Mouse (Mus musculus): ENCODE measurements around the gene Btbd35f30. TPM values are rescaled to one million over a fixed set of nuclear protein-coding genes. Genes with fewer than 3 reads are reported as not detected.
"Not testable (repeated sequence)": the region's sequence is repeated elsewhere in the genome, so short reads cannot be mapped to it uniquely, and the experiment has no call there.

Gene Btbd35f30
- not detected in 2 replicates for total RNA-seq (2014; rRNA removed)
- not detected in 2 replicates for polyA plus RNA-seq (2015; fragmentation: Nextera tagmentation; extraction: Ambion mirVana)

- H3K9ac ChIP-seq; H3K4me1 ChIP-seq (ENCODE audit: insufficient read depth); H3K9me3 ChIP-seq (ENCODE audit: low read length); ATAC-seq; DNase-seq; H3K4me3 ChIP-seq (ENCODE audit: low read depth, low read length); H3K27me3 ChIP-seq (ENCODE audit: insufficient read depth, low read length); H3K27ac ChIP-seq (ENCODE audit: low read depth, low read length); H3K36me3 ChIP-seq (ENCODE audit: insufficient read depth); H3K4me2 ChIP-seq (ENCODE audit: low read depth): not testable (repeated sequence)
- no CpG with 5 or more reads among the region's 4 CpGs for WGBS
Measured at GRCm38 (mm10) chrX:32894325-32894724, at the start of gene Btbd35f30. Gene Btbd35f30, plus strand, starts transcription at chrX:32894625.

GRCm38 (mm10) chrX:32941468-32941867, 47.0 kb downstream of the Btbd35f30 start, which contains the start of gene Gm21789:
Gene Gm21789, plus strand, starts transcription at chrX:32941768.
- DNase-seq, ATAC-seq: not testable (repeated sequence)
- WGBS: no CpG with 5 or more reads among the region's 1 CpGs

More at GRCm38 (mm10) chrX:32941468-32941867, 47.0 kb downstream of the Btbd35f30 start, which contains the start of gene Gm21789:
- not testable (repeated sequence) for H3K4me1 ChIP-seq (ENCODE audit: insufficient read depth); H3K36me3 ChIP-seq (ENCODE audit: insufficient read depth); H3K4me3 ChIP-seq (ENCODE audit: low read depth, low read length); H3K9ac ChIP-seq; H3K27ac ChIP-seq (ENCODE audit: low read depth, low read length); H3K27me3 ChIP-seq (ENCODE audit: insufficient read depth, low read length); H3K4me2 ChIP-seq (ENCODE audit: low read depth); H3K9me3 ChIP-seq (ENCODE audit: low read length)

Other genes starting within 250 kb of the Btbd35f30 start
- gene Gm5926, start 243.9 kb upstream of the Btbd35f30 start, total RNA-seq (2014; rRNA removed): not detected in 2 replicates
- not detected in 2 replicates for gene Gm5926, start 243.9 kb upstream of the Btbd35f30 start, polyA plus RNA-seq (2015; fragmentation: Nextera tagmentation; extraction: Ambion mirVana)
- gene Btbd35f21, start 168.5 kb upstream of the Btbd35f30 start, total RNA-seq (2014; rRNA removed): not detected in 2 replicates
- gene Btbd35f21, start 168.5 kb upstream of the Btbd35f30 start, polyA plus RNA-seq (2015; fragmentation: Nextera tagmentation; extraction: Ambion mirVana): not detected in 2 replicates
- gene Gm21789, start 47.1 kb downstream of the Btbd35f30 start, total RNA-seq (2014; rRNA removed): not detected in 2 replicates
- not detected in 2 replicates for gene Gm21789, start 47.1 kb downstream of the Btbd35f30 start, polyA plus RNA-seq (2015; fragmentation: Nextera tagmentation; extraction: Ambion mirVana)
- not detected in 2 replicates for gene Btbd35f5, start 79.3 kb downstream of the Btbd35f30 start, total RNA-seq (2014; rRNA removed)
- not detected in 2 replicates for gene Btbd35f5, start 79.3 kb downstream of the Btbd35f30 start, polyA plus RNA-seq (2015; fragmentation: Nextera tagmentation; extraction: Ambion mirVana)